Mouse (Mus musculus): ENCODE data around the gene Lamtor1. TPM values are rescaled to one million over a fixed set of nuclear protein-coding genes. Genes with fewer than 3 reads are reported as not detected.

The Lamtor1 gene
- total RNA-seq, 2 experiments from 2014 or later = 95.1 to 109 TPM

Small RNA genes within 50 kb of the gene (microRNA-seq; reads per million reads assigned to microRNA genes)
- 0 reads per million in 2 experiments for gene Gm22655 (ENCODE audit: borderline number of aligned reads in 2 of 2)

Other genes starting within 250 kb of the Lamtor1 start
- 100 to 1,000 TPM in 1 of 2 experiments, 10 to 100 TPM in 1; 90.8 to 113 TPM for gene Clpb, start 242.3 kb upstream of the Lamtor1 start, total RNA-seq (2021)
- gene Phox2a, start 87.6 kb upstream of the Lamtor1 start, total RNA-seq (2021) = 10 to 100 TPM; 17.9 to 29.5 TPM
- 10 to 100 TPM; 79.2 to 81.5 TPM for gene Inppl1, start 67.7 kb upstream of the Lamtor1 start, total RNA-seq (2021)
- gene Folr2, start 48.7 kb upstream of the Lamtor1 start, total RNA-seq (2021) = 1 to 10 TPM; 2.3 to 9.5 TPM
- gene Anapc15, start 42.2 kb upstream of the Lamtor1 start, total RNA-seq (2021) = 10 to 100 TPM; 27.4 to 35.2 TPM
- 1 to 10 TPM in 1 of 2 experiments, not detected in 1; 5.0 TPM for gene Folr1, start 35.1 kb upstream of the Lamtor1 start, total RNA-seq (2021)
- gene Tomt, start 455 bp downstream of the Lamtor1 start, total RNA-seq (2021) = not detected
- 10 to 100 TPM; 12.2 to 13.9 TPM for gene Lrrc51, start 28.0 kb downstream of the Lamtor1 start, total RNA-seq (2021)
- 100 to 1,000 TPM; 141 to 160 TPM for gene Numa1, start 28.2 kb downstream of the Lamtor1 start, total RNA-seq (2021)
- gene Il18bp, start 112.8 kb downstream of the Lamtor1 start, total RNA-seq (2021) = 10 to 100 TPM in 1 of 2 experiments, 1 to 10 TPM in 1; 8.4 to 12.5 TPM
- 10 to 100 TPM; 38.5 to 38.7 TPM for gene Rnf121, start 159.6 kb downstream of the Lamtor1 start, total RNA-seq (2021)
- gene Xndc1, start 159.6 kb downstream of the Lamtor1 start, total RNA-seq (2021) = 10 to 100 TPM; 11.6 to 12.6 TPM
- gene Xntrpc, start 159.8 kb downstream of the Lamtor1 start, total RNA-seq (2021) = under 1 TPM; 0.89 to 0.99 TPM
- not detected for gene Trpc2, start 177.2 kb downstream of the Lamtor1 start, total RNA-seq (2021)
- gene Art1, start 195.8 kb downstream of the Lamtor1 start, total RNA-seq (2021) = under 1 TPM in 1 of 2 experiments, not detected in 1; 0.29 TPM
- gene Art5, start 203.6 kb downstream of the Lamtor1 start, total RNA-seq (2021) = not detected
- gene Chrna10, start 210.9 kb downstream of the Lamtor1 start, total RNA-seq (2021) = not detected

Data from adrenal gland, adult 18-20 months (tissue).